Mouse (Mus musculus): ENCODE measurements around the gene Tbc1d8.
A peak's percentile ranks its signal among the peaks of the same experiment; 100 is the strongest.

The Tbc1d8 gene

DNA sequence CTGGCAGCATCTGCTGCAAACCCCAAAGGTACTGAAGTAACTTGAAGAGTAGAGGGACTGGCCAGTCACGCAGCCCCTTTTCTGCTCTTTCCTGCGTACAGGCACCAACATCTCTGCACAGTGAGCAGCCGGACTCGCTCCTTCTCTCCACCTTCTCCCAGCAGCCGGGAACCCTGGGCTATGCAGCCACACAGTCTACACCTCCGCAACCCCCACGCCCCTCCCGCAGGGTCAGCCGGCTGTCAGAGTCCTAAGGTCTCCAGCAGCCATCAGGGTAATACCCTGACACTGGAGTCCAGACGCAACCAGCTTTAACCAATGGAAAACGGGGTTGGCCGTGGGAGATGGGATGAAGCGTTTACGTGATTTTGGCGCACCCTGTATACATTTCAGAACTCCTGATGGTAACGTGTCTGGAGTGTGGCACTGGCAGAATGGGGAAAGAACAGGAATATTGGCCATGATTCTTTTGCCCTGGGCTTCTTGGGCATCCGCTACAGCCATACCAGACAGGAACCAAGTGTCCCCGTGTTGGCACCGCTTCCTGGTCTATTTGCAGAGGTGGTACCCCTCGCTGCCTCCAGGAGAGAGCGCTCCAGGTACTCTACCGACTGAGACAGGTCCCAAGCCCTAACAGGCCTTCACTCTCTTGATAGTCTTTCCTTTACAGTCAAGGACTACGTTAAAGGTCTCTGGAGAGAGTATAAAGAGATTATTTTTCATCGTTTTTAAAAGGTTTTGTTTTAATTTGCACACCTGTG, 116.6 kb downstream of the Tbc1d8 start:
- no peak for DNase-seq (ENCODE audit: low spot score)

DNA sequence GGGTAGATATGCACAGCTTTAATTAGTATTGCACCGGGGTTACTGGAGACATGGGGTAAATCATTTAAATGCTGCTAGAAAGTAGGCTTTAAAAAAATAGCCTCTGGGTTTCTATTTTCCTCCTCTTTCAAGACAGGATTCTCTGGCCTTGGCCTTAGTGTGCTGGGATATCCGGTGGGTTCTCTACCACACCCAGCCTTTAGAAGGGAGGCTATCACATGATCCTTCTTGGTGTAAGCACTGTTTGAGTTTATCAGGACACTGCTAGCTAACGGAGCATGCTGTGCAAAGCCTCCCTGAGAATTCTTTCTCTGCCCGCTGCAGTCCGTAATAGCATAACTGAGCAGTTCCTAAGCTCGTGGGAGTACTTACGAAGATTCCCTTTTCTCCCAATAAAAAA, 129.1 kb downstream of the Tbc1d8 start:
- no peak for DNase-seq (ENCODE audit: low spot score)

DNA sequence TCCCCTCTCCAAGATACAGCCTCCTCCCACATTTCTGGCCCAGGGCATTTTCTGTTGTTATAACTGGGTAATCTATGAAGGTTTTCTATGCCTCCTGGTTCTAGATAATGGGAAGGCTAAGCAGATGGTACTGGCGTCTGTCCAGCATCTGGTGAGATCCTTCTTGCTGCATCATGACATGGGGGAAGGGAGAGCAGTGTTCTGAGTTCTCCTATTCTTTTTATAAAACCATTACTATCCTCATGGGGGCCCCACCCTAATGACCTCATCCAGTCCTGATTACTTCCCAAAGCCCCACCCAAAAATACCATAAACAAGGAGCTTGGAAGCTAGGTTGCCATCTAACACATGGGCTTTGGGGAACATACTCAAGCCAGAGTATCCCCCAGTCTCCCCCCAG, 129.6 kb downstream of the Tbc1d8 start:
- DNase-seq (ENCODE audit: low spot score), result no peak

DNA sequence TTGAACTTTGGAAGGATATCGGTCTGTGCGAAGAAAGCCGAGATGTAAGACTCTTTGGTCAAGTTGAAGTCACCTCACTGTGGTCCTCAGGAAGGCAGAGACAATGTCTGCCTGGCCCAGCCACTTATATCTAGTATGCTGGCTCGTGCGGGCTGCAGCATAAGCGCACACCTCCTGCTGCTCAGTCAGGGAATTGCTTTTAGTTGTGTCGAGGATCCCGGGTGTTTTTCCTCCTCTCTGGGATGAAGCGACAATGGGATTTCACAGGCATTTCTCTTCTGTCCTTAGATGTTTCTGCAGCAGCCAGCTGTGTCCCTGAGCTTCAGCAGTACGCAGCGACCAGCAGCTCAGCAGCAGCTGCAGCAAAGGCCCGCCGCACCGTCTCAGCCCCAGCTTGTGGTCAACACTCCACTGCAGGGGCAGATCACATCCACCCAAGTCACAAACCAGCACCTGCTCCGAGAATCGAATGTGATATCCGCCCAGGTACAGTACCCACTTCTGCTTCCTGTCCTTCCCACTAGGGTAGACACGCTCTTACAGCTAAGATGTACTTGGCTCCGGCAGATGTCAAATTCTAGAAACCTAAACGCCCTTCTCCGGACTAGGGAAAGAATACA, 133.5 kb downstream of the Tbc1d8 start:
- DNase-seq (ENCODE audit: low spot score), result no peak

DNA sequence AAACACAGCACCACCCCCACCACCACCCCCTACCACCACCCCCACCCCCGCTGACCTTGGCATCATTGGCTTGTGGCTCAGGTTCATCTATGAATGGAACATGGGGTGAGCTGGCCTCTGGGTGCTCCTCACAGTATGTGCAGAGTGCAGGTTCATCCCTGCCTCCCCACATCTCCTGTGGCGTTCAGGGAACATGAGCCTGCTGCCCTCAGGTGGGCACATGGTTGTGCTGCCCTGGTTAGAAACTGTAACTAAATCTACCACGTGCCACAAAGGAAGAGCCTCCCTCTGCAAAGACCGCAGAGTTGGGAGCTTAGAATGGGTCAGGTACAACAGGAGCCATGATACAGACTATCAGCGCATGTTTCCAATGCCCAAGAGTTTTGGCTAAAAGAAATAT, 135.3 kb downstream of the Tbc1d8 start:
- DNase-seq (ENCODE audit: low spot score), result no peak

- no peak for DNase-seq (ENCODE audit: low spot score)
Measured at GRCm38 (mm10) chr1:39341807-39342206, 136.7 kb downstream of the Tbc1d8 start.

DNA sequence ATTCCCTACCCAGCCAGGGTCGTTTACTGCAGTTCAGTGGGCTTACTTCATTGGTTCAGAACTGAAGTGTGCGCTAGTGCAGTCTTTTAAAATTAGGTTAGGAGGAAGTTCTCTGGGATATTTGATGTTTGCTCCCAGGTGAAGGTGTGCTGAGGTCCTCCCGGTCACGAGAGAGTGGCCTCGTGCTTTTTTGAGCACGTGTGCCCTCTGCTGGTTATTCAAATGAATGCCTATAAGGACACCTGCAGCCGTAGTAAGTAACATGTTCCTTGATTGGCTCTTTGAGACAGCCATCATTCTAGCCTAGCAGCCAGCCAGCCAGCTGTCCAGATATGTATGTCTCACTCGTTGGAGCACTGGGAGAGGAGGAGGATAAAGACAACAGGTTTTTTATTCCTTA, 137.9 kb downstream of the Tbc1d8 start:
- peak; percentile 14 for DNase-seq (ENCODE audit: low spot score)

GRCm38 (mm10) chr1:39340156-39340555, 138.4 kb downstream of the Tbc1d8 start:
- no peak for DNase-seq (ENCODE audit: low spot score)

DNA sequence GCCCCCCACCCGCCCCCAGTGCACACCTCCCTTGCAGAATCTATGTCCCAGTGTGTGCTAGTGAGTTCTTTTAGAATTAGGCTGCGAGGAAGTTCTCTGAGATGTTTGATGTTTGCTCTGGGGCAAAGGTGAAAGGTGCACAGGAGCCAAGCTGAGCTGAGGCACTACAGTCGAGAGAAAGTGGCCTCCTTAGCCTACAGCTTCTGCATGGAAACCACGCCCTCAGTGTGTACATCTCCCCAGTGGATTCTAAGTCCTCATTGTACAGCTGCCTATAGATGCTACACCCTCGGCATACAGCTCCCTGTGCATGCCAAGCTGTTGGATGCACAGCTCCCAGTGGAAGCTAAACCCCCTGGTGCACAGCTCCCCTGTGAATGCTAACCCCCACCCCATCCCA, 139.1 kb downstream of the Tbc1d8 start:
- no peak for DNase-seq (ENCODE audit: low spot score)

DNA sequence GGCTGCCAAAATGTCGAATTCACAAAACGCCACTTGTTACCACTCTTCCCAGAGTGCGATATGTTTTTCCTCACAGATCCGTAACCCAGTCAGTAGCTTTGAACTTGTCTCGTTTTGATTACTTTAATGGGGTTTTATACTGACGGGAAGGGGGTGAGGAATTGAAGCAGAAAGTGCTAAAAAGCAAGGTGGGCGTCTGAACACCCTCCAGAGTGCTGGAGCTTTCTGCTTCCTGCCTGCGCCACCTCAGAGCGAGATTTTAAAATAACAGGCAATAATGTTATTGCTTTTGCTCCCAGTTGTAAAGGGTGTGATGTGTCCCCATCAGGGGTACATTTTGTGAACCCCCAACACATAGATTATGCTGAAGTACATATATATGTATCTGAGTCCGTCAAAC, 139.7 kb downstream of the Tbc1d8 start:
- DNase-seq (ENCODE audit: low spot score), result no peak

GRCm38 (mm10) chr1:39336788-39337187, 141.8 kb downstream of the Tbc1d8 start:
- DNase-seq (ENCODE audit: low spot score), result no peak

GRCm38 (mm10) chr1:39335561-39336196, 142.9 kb downstream of the Tbc1d8 start:
- no peak for DNase-seq (ENCODE audit: low spot score)

GRCm38 (mm10) chr1:39332456-39332855, 146.1 kb downstream of the Tbc1d8 start:
- no peak for DNase-seq (ENCODE audit: low spot score)

DNA sequence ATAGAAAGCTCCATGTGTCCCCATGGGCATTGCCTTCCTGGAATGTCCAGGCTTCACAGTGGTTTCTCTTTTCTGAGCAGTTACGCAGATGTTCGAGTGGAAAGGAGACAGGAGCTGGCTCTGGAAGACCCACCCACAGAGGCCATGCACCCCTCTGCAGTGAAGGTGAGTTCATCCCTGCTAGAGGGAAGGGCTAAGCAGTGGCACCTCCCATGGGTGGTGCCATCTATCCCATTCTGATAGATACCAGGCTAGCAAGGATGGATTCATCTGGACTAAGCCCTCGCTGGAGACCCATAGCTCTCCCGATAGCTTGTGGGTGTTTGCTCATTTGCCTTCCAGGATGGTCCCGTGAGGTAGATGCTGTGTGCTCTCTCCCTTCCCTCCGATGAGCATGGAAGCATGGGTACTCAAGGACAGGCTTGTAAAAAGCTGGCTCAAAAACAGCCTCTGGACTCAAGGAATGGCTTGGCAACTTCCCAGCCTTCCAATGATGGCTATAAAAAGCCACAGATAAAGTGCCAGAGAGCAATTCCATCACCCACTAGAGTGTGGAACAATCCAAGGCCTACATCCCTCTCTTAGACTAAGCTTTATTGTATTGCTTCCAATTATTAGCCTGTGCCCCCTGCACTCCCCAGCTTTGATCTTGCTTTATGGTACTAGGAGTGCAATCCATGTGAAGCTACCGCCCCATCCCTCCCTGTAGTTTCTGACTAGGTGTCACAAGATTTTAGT, 147.5 kb downstream of the Tbc1d8 start:
- no peak for DNase-seq (ENCODE audit: low spot score)

- no peak for DNase-seq (ENCODE audit: low spot score)
Measured at GRCm38 (mm10) chr1:39327546-39327945, 151.0 kb downstream of the Tbc1d8 start.

DNA sequence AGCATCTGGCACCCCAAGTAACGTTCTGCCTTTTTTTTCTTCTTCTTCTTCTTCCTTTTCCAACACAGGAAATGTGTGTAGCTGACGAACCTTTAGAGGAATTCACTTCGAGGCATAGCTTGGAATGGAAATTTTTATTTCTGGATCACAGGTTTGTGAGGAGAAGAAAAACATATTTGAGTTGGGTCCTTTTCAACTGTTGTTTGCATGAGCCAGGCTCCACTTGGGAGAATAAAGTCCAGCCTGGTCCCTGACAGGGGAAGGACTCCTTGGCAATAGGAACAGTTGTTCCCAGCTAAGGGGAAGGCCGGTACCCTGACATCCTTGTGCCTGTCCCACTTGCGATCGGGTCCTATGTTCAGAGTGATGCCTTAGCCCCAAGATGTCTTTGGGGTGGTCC, 153.3 kb downstream of the Tbc1d8 start:
- no peak for DNase-seq (ENCODE audit: low spot score)

GRCm38 (mm10) chr1:39321954-39322353, 156.6 kb downstream of the Tbc1d8 start:
- DNase-seq (ENCODE audit: low spot score), result no peak

Measured in c-Kit-positive CD71-positive TER-119-positive erythroid progenitor cells, embryonic 14.5 days (primary cell).